Mouse (Mus musculus): ENCODE measurements around the gene Eps8. TPM values are rescaled to one million over a fixed set of nuclear protein-coding genes. Genes with fewer than 3 reads are reported as not detected.

Gene Eps8
- polyA plus RNA-seq, 1 experiment from 2014 or later: 31.7 TPM

GRCm38 (mm10) chr6:137540346-137540745 is 114.3 kb downstream of the Eps8 start:
- Histone ChIP-seq H3K36me3 (ENCODE audit: control insufficient read depth, insufficient read depth, low read length) (peaks cover 6% of the 10 kb centered on the region; the same call in 1 of the 2 replicates), H3K4me3 (ENCODE audit: low read length) (no peak overlapping the region), H3K9me3 (ENCODE audit: control insufficient read depth, low read length) (0 out of 2 replicates have a peak, but pooled peaks cover 3% of the 10 kb centered on the region), H3K9ac (ENCODE audit: low read length) (no peak overlapping the region), H3K4me1 (replicated peaks; ENCODE audit: control insufficient read depth, insufficient read depth, low read length) (peaks cover 22% of the 10 kb centered on the region), H3K4me2 (ENCODE audit: low read depth, low read length) (no peak overlapping the region), H3K27me3 (ENCODE audit: control insufficient read depth, insufficient read depth, low read depth, low read length) (no peaks in the 10 kb centered on the region), H3K27ac (ENCODE audit: low read length) (peak overlapping the region; percentile 55; the same call in 1 of the 2 replicates)
- ATAC-seq (ENCODE audit: low read depth): peak; percentile 15; the same call in 1 of the 2 replicates
- 59% methylated on average over 6 of the region's 6 CpGs for WGBS

DNA sequence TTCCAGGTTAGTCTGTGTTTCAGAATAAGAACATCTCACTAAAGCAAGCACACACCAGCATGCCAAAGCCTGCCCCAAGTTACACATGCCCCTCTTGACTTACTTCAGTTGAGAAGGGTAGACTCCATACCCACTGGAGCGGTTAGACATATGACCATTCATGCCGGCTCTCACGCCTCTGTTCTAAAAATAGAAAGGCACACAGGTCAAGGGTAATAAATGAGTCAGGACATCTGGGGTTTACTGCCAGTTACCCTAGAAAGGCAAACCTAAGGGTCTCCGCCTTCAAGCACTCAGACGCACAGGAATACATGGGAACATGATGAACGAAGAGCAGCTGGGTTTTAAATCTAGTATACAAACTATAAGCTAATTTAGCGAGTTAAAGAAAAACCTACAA is 115.5 kb downstream of the Eps8 start:
- Histone ChIP-seq H3K36me3 (ENCODE audit: control insufficient read depth, insufficient read depth, low read length) (peaks cover 6% of the 10 kb centered on the region; the same call in 1 of the 2 replicates), H3K27me3 (ENCODE audit: control insufficient read depth, insufficient read depth, low read depth, low read length) (no peaks in the 10 kb centered on the region), H3K4me1 (replicated peaks; ENCODE audit: control insufficient read depth, insufficient read depth, low read length) (peaks cover 22% of the 10 kb centered on the region), H3K4me3 (ENCODE audit: low read length) (no peak overlapping the region), H3K9ac (ENCODE audit: low read length) (no peak overlapping the region), H3K4me2 (ENCODE audit: low read depth, low read length) (no peak overlapping the region), H3K9me3 (ENCODE audit: control insufficient read depth, low read length) (no peaks in the 10 kb centered on the region), H3K27ac (ENCODE audit: low read length) (no peak overlapping the region)
- ATAC-seq (ENCODE audit: low read depth): no peak
- WGBS: 46% methylated on average over 7 of the region's 7 CpGs

- H3K27me3 ChIP-seq (ENCODE audit: control insufficient read depth, insufficient read depth, low read depth, low read length): no peaks in the 10 kb centered on the region
- peaks cover 6% of the 10 kb centered on the region; the same call in 1 of the 2 replicates for H3K36me3 ChIP-seq (ENCODE audit: control insufficient read depth, insufficient read depth, low read length)
- H3K9me3 ChIP-seq (ENCODE audit: control insufficient read depth, low read length): no peaks in the 10 kb centered on the region
- H3K4me2 ChIP-seq (ENCODE audit: low read depth, low read length): no peak overlapping the region
- no peaks in the 10 kb centered on the region for H3K4me1 ChIP-seq (replicated peaks; ENCODE audit: control insufficient read depth, insufficient read depth, low read length)
- 85% methylated on average over 8 of the region's 8 CpGs for WGBS
- no peak overlapping the region for H3K9ac ChIP-seq (ENCODE audit: low read length)
- H3K4me3 ChIP-seq (ENCODE audit: low read length): no peak overlapping the region
- H3K27ac ChIP-seq (ENCODE audit: low read length): no peak overlapping the region
- ATAC-seq (ENCODE audit: low read depth): no peak
Observed at GRCm38 (mm10) chr6:137532758-137533157, 121.9 kb downstream of the Eps8 start.

DNA sequence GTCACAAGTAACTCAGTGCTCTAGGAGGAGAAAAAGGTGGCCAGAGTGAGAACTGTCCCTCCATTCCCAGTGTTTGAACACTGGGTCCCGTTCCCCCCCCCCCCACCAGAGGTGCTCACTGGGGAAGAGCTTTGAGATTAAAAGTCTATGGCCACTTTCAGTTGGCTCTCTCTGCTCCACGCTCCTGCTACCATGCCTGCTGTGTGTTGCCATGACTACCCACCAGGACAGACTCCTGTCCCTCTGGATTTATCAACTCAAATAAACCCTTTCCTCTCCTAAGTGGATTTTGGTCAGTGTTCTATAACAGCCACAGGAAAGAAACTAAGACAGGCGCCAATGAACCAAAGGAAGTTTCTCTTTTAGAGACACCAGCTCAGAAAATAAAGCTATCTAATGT is 128.9 kb downstream of the Eps8 start:
- Histone ChIP-seq H3K4me1 (replicated peaks; ENCODE audit: control insufficient read depth, insufficient read depth, low read length) (no peaks in the 10 kb centered on the region), H3K27me3 (ENCODE audit: control insufficient read depth, insufficient read depth, low read depth, low read length) (no peaks in the 10 kb centered on the region), H3K4me2 (ENCODE audit: low read depth, low read length) (no peak overlapping the region), H3K9me3 (ENCODE audit: control insufficient read depth, low read length) (no peaks in the 10 kb centered on the region), H3K27ac (ENCODE audit: low read length) (no peak overlapping the region), H3K4me3 (ENCODE audit: low read length) (no peak overlapping the region), H3K36me3 (ENCODE audit: control insufficient read depth, insufficient read depth, low read length) (no peaks in the 10 kb centered on the region), H3K9ac (ENCODE audit: low read length) (no peak overlapping the region)
- WGBS: 23% methylated on average over 3 of the region's 3 CpGs
- ATAC-seq (ENCODE audit: low read depth): no peak

GRCm38 (mm10) chr6:137520343-137520704 is 134.4 kb downstream of the Eps8 start:
- Histone ChIP-seq H3K4me2 (ENCODE audit: low read depth, low read length) (no peak overlapping the region), H3K36me3 (ENCODE audit: control insufficient read depth, insufficient read depth, low read length) (no peaks in the 10 kb centered on the region), H3K9ac (ENCODE audit: low read length) (no peak overlapping the region), H3K9me3 (ENCODE audit: control insufficient read depth, low read length) (no peaks in the 10 kb centered on the region), H3K27me3 (ENCODE audit: control insufficient read depth, insufficient read depth, low read depth, low read length) (no peaks in the 10 kb centered on the region), H3K27ac (ENCODE audit: low read length) (no peak overlapping the region), H3K4me1 (replicated peaks; ENCODE audit: control insufficient read depth, insufficient read depth, low read length) (no peaks in the 10 kb centered on the region), H3K4me3 (ENCODE audit: low read length) (no peak overlapping the region)
- no peak for ATAC-seq (ENCODE audit: low read depth)
- 82% methylated on average over 8 of the region's 8 CpGs for whole genome bisulfite sequencing

- Histone ChIP-seq H3K27me3 (ENCODE audit: control insufficient read depth, insufficient read depth, low read depth, low read length) (no peaks in the 10 kb centered on the region), H3K4me2 (ENCODE audit: low read depth, low read length) (no peak overlapping the region), H3K4me1 (replicated peaks; ENCODE audit: control insufficient read depth, insufficient read depth, low read length) (no peaks in the 10 kb centered on the region), H3K27ac (ENCODE audit: low read length) (no peak overlapping the region), H3K4me3 (ENCODE audit: low read length) (no peak overlapping the region), H3K36me3 (ENCODE audit: control insufficient read depth, insufficient read depth, low read length) (no peaks in the 10 kb centered on the region), H3K9me3 (ENCODE audit: control insufficient read depth, low read length) (no peaks in the 10 kb centered on the region), H3K9ac (ENCODE audit: low read length) (no peak overlapping the region)
- no peak for ATAC-seq (ENCODE audit: low read depth)
- 68% methylated on average over 11 of the region's 11 CpGs for WGBS
Observed at GRCm38 (mm10) chr6:137519529-137520342, 134.9 kb downstream of the Eps8 start.

DNA sequence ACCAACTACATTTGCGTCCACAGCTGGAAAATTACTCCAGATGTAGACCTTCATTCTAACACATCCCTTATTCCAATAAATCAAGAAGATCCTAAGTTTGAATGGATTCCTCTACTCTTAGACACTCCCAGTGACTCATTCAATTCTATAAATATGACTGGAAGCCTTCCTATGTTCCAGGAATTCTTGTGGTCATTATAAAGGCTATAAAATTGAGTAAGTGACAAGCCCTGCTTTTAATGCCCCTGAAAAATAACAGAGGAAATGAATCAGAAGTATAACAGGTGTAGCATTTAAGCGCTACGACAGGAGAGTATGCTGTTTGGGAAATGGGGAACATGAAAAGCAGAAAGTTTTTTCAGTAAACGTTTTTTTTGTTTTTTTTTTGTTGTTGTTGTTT is 139.8 kb downstream of the Eps8 start:
- Histone ChIP-seq H3K27me3 (ENCODE audit: control insufficient read depth, insufficient read depth, low read depth, low read length) (no peaks in the 10 kb centered on the region), H3K9ac (ENCODE audit: low read length) (no peak overlapping the region), H3K9me3 (ENCODE audit: control insufficient read depth, low read length) (no peaks in the 10 kb centered on the region), H3K4me1 (replicated peaks; ENCODE audit: control insufficient read depth, insufficient read depth, low read length) (no peaks in the 10 kb centered on the region), H3K27ac (ENCODE audit: low read length) (no peak overlapping the region), H3K4me3 (ENCODE audit: low read length) (no peak overlapping the region), H3K36me3 (ENCODE audit: control insufficient read depth, insufficient read depth, low read length) (no peaks in the 10 kb centered on the region), H3K4me2 (ENCODE audit: low read depth, low read length) (no peak overlapping the region)
- WGBS: 66% methylated on average over 4 of the region's 4 CpGs
- no peak for ATAC-seq (ENCODE audit: low read depth)

DNA sequence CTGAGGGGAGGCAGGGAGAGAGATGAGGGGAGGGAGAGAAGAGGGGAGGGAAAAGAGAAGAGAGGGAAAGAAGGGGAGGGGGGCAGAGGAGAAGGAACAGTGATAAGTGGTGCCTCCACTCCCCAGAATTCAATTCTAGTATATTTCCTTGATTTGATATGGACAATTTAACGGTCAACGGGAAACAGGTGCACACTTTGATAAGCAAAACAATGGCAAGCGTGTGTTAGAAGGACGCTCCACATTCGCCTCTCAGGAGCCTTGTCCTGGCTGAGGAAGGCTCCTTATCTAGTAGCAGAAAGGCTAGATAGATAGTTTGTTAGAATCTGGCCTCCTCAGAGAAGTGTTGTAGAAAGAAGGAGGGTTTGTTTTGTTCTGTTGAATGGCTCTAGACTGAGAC is 141.9 kb downstream of the Eps8 start:
- H3K27ac ChIP-seq (ENCODE audit: low read length): no peak overlapping the region

GRCm38 (mm10) chr6:137509341-137510045 is 145.2 kb downstream of the Eps8 start:
- H3K9ac ChIP-seq (ENCODE audit: low read length): no peak overlapping the region
- no peak for ATAC-seq (ENCODE audit: low read depth)

More for the DNA sequence above, 141.9 kb downstream of the Eps8 start:
- Histone ChIP-seq H3K4me1 (replicated peaks; ENCODE audit: control insufficient read depth, insufficient read depth, low read length) (no peaks in the 10 kb centered on the region), H3K4me3 (ENCODE audit: low read length) (no peak overlapping the region), H3K36me3 (ENCODE audit: control insufficient read depth, insufficient read depth, low read length) (no peaks in the 10 kb centered on the region), H3K27me3 (ENCODE audit: control insufficient read depth, insufficient read depth, low read depth, low read length) (no peaks in the 10 kb centered on the region), H3K4me2 (ENCODE audit: low read depth, low read length) (no peak overlapping the region), H3K9ac (ENCODE audit: low read length) (no peak overlapping the region), H3K9me3 (ENCODE audit: control insufficient read depth, low read length) (no peaks in the 10 kb centered on the region)
- WGBS: 52% methylated on average over 5 of the region's 5 CpGs
- no peak for ATAC-seq (ENCODE audit: low read depth)

More at GRCm38 (mm10) chr6:137509341-137510045, 145.2 kb downstream of the Eps8 start:
- Histone ChIP-seq H3K4me2 (ENCODE audit: low read depth, low read length) (no peak overlapping the region), H3K9me3 (ENCODE audit: control insufficient read depth, low read length) (no peaks in the 10 kb centered on the region), H3K4me3 (ENCODE audit: low read length) (no peak overlapping the region), H3K36me3 (ENCODE audit: control insufficient read depth, insufficient read depth, low read length) (no peaks in the 10 kb centered on the region), H3K27ac (ENCODE audit: low read length) (no peak overlapping the region), H3K27me3 (ENCODE audit: control insufficient read depth, insufficient read depth, low read depth, low read length) (no peaks in the 10 kb centered on the region), H3K4me1 (replicated peaks; ENCODE audit: control insufficient read depth, insufficient read depth, low read length) (no peaks in the 10 kb centered on the region)
- WGBS: 79% methylated on average over 14 of the region's 14 CpGs

Data from lung, embryonic 16.5 days (tissue).